Mouse (Mus musculus) urinary bladder, postnatal 0 days (tissue): ENCODE data around the gene Gsk3a. TPM values are rescaled to one million over a fixed set of nuclear protein-coding genes. Genes with fewer than 3 reads are reported as not detected.

Experiments used
- microRNA-seq: library from miRNA; unstranded; fragments of <30 nt; microRNA quantifications from one replicate; pipeline ENCODE4, GENCODE M21; 2016
- polyA plus RNA-seq: library from polyadenylated mRNA; unstranded; fragments of >200 nt; fragmentation: Nextera tagmentation; extraction: Ambion mirVana; gene quantifications from 2 replicates; pipeline ENCODE4 v1.2.1, GENCODE M21; 2015

Gsk3a gene
- polyA plus RNA-seq: 5.7 and 6.7 TPM in 2 replicates

GRCm38 (mm10) chr7:25237249-25238014 lies at the start of gene Gsk3a:
TSS of gene Gsk3a (minus strand) at chr7:25237851.

DNA sequence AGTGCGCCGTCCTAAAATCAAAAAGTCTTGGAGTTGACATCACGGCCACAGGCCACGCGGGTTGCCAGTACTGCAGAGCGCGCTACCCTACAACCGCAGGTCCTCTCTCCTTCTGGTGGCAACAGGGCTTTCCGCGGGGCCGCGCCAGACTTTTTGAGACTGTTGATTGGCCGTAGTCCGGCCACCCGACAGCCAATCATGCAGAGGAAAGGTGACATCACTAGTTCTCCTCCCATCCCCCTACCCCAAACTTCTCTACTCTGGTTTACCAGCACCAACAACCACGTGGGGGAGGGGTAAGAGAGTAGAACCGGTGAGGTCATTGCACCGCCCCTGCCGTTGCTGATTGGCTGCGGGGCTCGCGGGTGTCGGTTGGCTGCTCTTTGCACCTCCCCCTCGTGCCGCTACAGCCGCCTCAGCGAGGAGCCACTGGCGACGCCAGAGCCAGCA lies 29.7 kb upstream of the Gsk3a start, which contains the start of gene Cic:
Gene Cic, plus strand, starts transcription at position 404 of the 450 bp plus-strand sequence.

GRCm38 (mm10) chr7:25250141-25250972 lies 12.7 kb upstream of the Gsk3a start, which contains the start of gene Erf:
TSS of gene Erf (minus strand) at chr7:25250761.

DNA sequence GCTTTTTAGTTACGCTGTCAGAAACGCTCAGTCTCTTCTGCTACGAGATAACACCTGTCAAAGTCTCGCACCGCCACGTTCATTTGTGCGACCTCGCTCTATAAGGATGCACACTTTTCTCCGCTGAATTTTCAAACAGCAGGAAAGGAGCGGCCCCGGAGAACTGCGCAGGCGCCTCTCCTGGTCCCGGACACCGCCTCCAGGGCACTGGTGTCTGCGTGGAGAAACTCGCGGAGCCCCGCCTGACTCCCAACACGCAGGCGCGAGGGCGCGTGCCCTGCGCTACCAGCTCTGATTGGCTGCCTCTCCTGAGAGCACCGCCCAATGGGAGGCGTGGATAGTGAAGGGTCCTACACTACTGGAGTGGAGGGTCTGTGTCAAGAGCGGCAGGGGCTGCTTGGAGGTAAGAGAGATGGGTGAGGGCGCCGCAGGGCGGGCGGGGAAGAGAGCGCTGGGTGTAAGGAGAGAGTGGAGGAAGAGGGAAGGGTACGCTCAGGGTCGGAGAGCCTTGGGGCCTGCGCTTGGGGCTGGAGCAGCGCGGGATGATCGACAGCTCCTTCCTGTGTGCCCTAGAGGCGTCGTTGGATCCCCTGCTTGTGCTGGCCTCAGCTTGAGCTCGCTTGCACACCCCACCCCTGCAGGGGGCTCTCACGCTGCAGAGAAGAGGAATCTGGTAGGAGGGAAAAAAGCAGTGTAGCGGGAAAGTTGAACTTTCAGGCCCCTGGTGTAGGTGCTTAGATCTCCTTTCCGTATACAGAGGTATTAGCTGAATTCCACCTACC lies 16.4 kb downstream of the Gsk3a start, which contains the start of gene Zfp526:
Gene Zfp526, plus strand, starts transcription at position 324 of the 782 bp plus-strand sequence.

GRCm38 (mm10) chr7:25220457-25221101 lies 17.1 kb downstream of the Gsk3a start, which contains the start of gene Dedd2:
TSS of gene Dedd2 (minus strand) at chr7:25220615.

GRCm38 (mm10) chr7:25179606-25180161 lies 58.0 kb downstream of the Gsk3a start, which contains the start of gene Pou2f2:
TSS of gene Pou2f2 (minus strand) at chr7:25179726.

Small RNA genes lying within 50 kb of the gene (microRNA-seq; reads per million reads assigned to microRNA genes)
- gene Mir7048: not detected

Other genes with a start within 250 kb of the Gsk3a start
- 1.2 and 4.7 TPM in 2 replicates for gene Atp1a3, start 231.9 kb downstream of the Gsk3a start, polyA plus RNA-seq
- gene Grik5, start 165.5 kb downstream of the Gsk3a start, polyA plus RNA-seq: 2.3 and 2.5 TPM in 2 replicates
- 12.6 and 13.3 TPM in 2 replicates for gene Zfp574, start 165.3 kb downstream of the Gsk3a start, polyA plus RNA-seq
- 0.53 and 0.61 TPM in 2 replicates for gene Pou2f2, start 58.1 kb downstream of the Gsk3a start, polyA plus RNA-seq
- gene Dedd2, start 17.2 kb downstream of the Gsk3a start, polyA plus RNA-seq: 4.9 and 6.8 TPM in 2 replicates
- 2.0 and 2.2 TPM in 2 replicates for gene Zfp526, start 16.4 kb downstream of the Gsk3a start, polyA plus RNA-seq
- 6.8 and 8.8 TPM in 2 replicates for gene Erf, start 12.9 kb upstream of the Gsk3a start, polyA plus RNA-seq
- gene Cic, start 29.9 kb upstream of the Gsk3a start, polyA plus RNA-seq: 15.5 and 17.7 TPM in 2 replicates
- 75.9 and 76.1 TPM in 2 replicates for gene Pafah1b3, start 60.1 kb upstream of the Gsk3a start, polyA plus RNA-seq
- not detected in 2 replicates for gene Prr19, start 63.6 kb upstream of the Gsk3a start, polyA plus RNA-seq
- gene Tmem145, start 68.3 kb upstream of the Gsk3a start, polyA plus RNA-seq: 0.10 TPM in 1 of 2 replicates, not detected in the other
- 5.2 TPM in 2 replicates for gene Megf8, start 79.3 kb upstream of the Gsk3a start, polyA plus RNA-seq
- gene Cnfn, start 131.9 kb upstream of the Gsk3a start, polyA plus RNA-seq: 0.60 and 0.94 TPM in 2 replicates
- gene Lipe, start 160.9 kb upstream of the Gsk3a start, polyA plus RNA-seq: 4.5 and 5.9 TPM in 2 replicates
- not detected in 2 replicates for gene Cxcl17, start 175.0 kb upstream of the Gsk3a start, polyA plus RNA-seq
- gene Ceacam1, start 239.8 kb upstream of the Gsk3a start, polyA plus RNA-seq: 2.9 and 7.7 TPM in 2 replicates